Mouse (Mus musculus) embryonic stem cell, embryonic (primary cell): ENCODE measurements around the gene Olfr504.
"Not testable (repeated sequence)": the region's sequence is repeated elsewhere in the genome, so short reads cannot be mapped to it uniquely, and the experiment has no call there.

Experiments used
- CTCF ChIA-PET, 4 experiments: fragments of 300-600 bp in 2 of 4; fragments of 350-600 bp in 2 of 4; sonication (Branson Sonifier 250); formaldehyde crosslinking; loops; one replicate each; lab custom pipeline; 2022; ENCODE audit warnings: inconsistent platforms in 2 of 4; lab: Charles Lee
- POLR2A ChIA-PET, 4 experiments: fragments of 300-600 bp in 2 of 4; fragments of 350-600 bp in 2 of 4; sonication (Branson Sonifier 250); formaldehyde crosslinking; loops; one replicate each; lab custom pipeline; 2022; ENCODE audit warnings: antibody characterized with exemption in 4 of 4, inconsistent platforms in 1 of 4; lab: Charles Lee

The Olfr504 gene

GRCm38 (mm10) chr7:108565693-108566092, at the start of gene Olfr504:
Gene Olfr504 (minus strand): TSS chr7:108565793.
- POLR2A ChIA-PET, result no interaction called here
- CTCF ChIA-PET, result no interaction called here

- ChIA-PET CTCF (no interaction called here), POLR2A (interaction anchor here in 1 of 4 experiments (0.7 kb wide), 1 partner anchor 42 kb away, joined by 4 read pairs; no protein-coding TSS in a partner anchor)
Observed at GRCm38 (mm10) chr7:108614110-108614509, 48.5 kb upstream of the Olfr504 start.

- CTCF ChIA-PET, result no interaction called here
- POLR2A ChIA-PET, result no interaction called here
Observed at GRCm38 (mm10) chr7:108610487-108610886, 44.9 kb upstream of the Olfr504 start, which contains the start of gene Olfr506. Gene Olfr506 (plus strand): TSS chr7:108610787.

- POLR2A ChIA-PET, result interaction anchor here in 1 of 4 experiments (1.0 kb wide), 1 partner anchor 60 kb away, joined by 3 read pairs; no protein-coding TSS in a partner anchor
- CTCF ChIA-PET, result interaction anchor here in 1 of 4 experiments (0.6 kb wide), 1 partner anchor 273 kb away, joined by 3 read pairs; no protein-coding TSS in a partner anchor
Observed at GRCm38 (mm10) chr7:108601916-108602315, 36.3 kb upstream of the Olfr504 start.

- ChIA-PET POLR2A (no interaction called here), CTCF (no interaction called here)
Observed at GRCm38 (mm10) chr7:108589797-108590196, 24.2 kb upstream of the Olfr504 start.

- CTCF ChIA-PET, POLR2A ChIA-PET: not testable (repeated sequence)
Observed at GRCm38 (mm10) chr7:108544227-108544626, 21.4 kb downstream of the Olfr504 start, which contains the start of gene Olfr503. Gene Olfr503 (plus strand): TSS chr7:108544527.

GRCm38 (mm10) chr7:108542416-108542815, 23.2 kb downstream of the Olfr504 start:
- ChIA-PET POLR2A (no interaction called here), CTCF (interaction anchor here in 1 of 4 experiments (0.6 kb wide), 1 partner anchor 166 kb away, joined by 3 read pairs; no protein-coding TSS in a partner anchor)

GRCm38 (mm10) chr7:108524965-108525364, 40.6 kb downstream of the Olfr504 start, which contains the start of gene Olfr502:
Gene Olfr502 (minus strand): TSS chr7:108525065.
- POLR2A ChIA-PET, result no interaction called here
- CTCF ChIA-PET, result interaction anchor here in 1 of 4 experiments (0.6 kb wide), 1 partner anchor 19 kb away, joined by 4 read pairs; no protein-coding TSS in a partner anchor
